Mouse (Mus musculus) midbrain, embryonic 10.5 days (tissue): ENCODE measurements around the gene Nxpe4. TPM values are rescaled to one million over a fixed set of nuclear protein-coding genes. Genes with fewer than 3 reads are reported as not detected.
A peak's percentile ranks its signal among the peaks of the same experiment; 100 is the strongest.
"Not testable (repeated sequence)": the region's sequence is repeated elsewhere in the genome, so short reads cannot be mapped to it uniquely, and the experiment has no call there.

ENCODE experiments used
- DNase-seq: peaks from one replicate; pipeline ENCODE4 v3.0.0-alpha.2; 2017; ENCODE audit warnings: low spot score
- H3K27ac ChIP-seq: fragments of 300-500 bp; sonication (generic); replicated peaks from 2 replicates; pipeline ENCODE4 v1.5.1; 2016; ENCODE audit warnings: mild to moderate bottlenecking
- H3K27me3 ChIP-seq: fragments of 300-500 bp; sonication (generic); 2 replicates; pipeline ENCODE4 v1.6.1; 2016; ENCODE audit warnings: low read depth, mild to moderate bottlenecking; ENCODE audit not compliant: poor library complexity, severe bottlenecking
- H3K36me3 ChIP-seq: fragments of 300-500 bp; sonication (generic); 2 replicates; pipeline ENCODE4 v1.6.1; 2016; ENCODE audit warnings: mild to moderate bottlenecking, moderate library complexity
- H3K4me1 ChIP-seq: fragments of 300-500 bp; sonication (generic); 2 replicates; pipeline ENCODE4 v1.6.1; 2016
- H3K4me3 ChIP-seq: fragments of 300-500 bp; sonication (generic); 2 replicates; pipeline ENCODE4 v1.5.1; 2016; ENCODE audit warnings: mild to moderate bottlenecking, moderate library complexity
- H3K9me3 ChIP-seq: fragments of 300-500 bp; sonication (generic); replicated peaks from 2 replicates; pipeline ENCODE4 v1.6.1; 2016; ENCODE audit warnings: mild to moderate bottlenecking
- WGBS: fragments of 180-500 bp; shearing (Covaris S2); methylation state at CpG from one replicate; pipeline ENCODE4 v1.1.7; 2016; 5-methylcytosine and 5-hydroxymethylcytosine counted together
- polyA plus RNA-seq: library from polyadenylated mRNA; unstranded; fragments of >200 nt; fragmentation: Nextera tagmentation; extraction: Ambion mirVana; gene quantifications from 2 replicates; pipeline ENCODE4 v1.2.1, GENCODE M21; 2016

The Nxpe4 gene
- polyA plus RNA-seq, 1 experiment from 2014 or later, result 5.3 TPM

GRCm38 (mm10) chr9:48294754-48295153, 132.9 kb downstream of the Nxpe4 start:
- H3K4me3 ChIP-seq, result no peak overlapping the region
- no peak for DNase-seq
- no peaks in the 10 kb centered on the region for H3K27me3 ChIP-seq
- H3K9me3 ChIP-seq, result no peaks in the 10 kb centered on the region
- H3K36me3 ChIP-seq, result no peaks in the 10 kb centered on the region
- WGBS, result 65% methylated on average over 2 of the region's 2 CpGs
- H3K4me1 ChIP-seq, result no peaks in the 10 kb centered on the region
- no peak overlapping the region for H3K27ac ChIP-seq

DNA sequence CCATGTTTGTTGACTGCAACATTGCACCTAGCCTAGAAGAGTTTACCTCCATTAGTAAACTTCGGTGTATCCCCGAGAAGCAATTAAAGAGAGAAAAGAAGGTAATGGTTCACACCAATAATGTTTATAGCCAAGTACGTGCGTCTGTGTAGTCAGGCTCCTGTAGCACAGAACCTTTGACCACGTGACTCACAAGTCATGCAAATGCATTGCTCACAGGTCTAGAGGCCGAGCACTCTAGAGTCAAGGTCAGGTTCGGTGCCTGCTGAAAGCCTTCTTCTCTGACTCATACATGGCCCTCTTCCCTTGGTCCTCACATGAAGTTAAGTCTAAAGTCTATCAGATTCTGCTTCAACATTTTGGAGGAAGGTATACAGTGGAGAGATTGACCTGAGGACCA, 137.2 kb downstream of the Nxpe4 start:
- no peak overlapping the region for H3K27ac ChIP-seq
- H3K9me3 ChIP-seq, result no peaks in the 10 kb centered on the region
- WGBS, result 92% methylated on average over 7 of the region's 7 CpGs
- DNase-seq, result no peak
- H3K4me1 ChIP-seq, result peaks cover 6% of the 10 kb centered on the region
- H3K27me3 ChIP-seq, result no peaks in the 10 kb centered on the region
- no peak overlapping the region for H3K4me3 ChIP-seq
- no peaks in the 10 kb centered on the region for H3K36me3 ChIP-seq

DNA sequence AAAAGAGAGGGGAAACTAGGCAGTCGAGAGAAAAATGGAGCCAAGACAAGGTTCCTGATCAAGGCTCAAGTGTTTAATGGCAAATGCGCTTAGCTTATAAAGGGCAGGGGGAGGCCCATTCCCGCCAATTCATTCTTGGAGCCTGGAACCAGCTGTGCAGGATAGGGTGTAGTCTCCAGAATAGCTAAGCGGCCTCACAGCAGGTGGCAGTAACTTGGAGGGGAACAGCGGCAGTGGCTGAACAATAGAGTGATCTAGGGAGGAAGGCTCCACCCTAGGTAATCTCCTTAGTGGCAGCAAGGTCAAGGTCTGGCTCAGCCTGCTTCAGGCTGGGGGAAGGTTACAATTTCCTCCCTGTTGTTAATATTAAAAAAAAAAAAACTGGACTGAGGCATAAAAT, 141.7 kb downstream of the Nxpe4 start:
- 17% methylated on average over 5 of the region's 5 CpGs for WGBS
- not testable (repeated sequence) for H3K9me3 ChIP-seq, H3K27me3 ChIP-seq

DNA sequence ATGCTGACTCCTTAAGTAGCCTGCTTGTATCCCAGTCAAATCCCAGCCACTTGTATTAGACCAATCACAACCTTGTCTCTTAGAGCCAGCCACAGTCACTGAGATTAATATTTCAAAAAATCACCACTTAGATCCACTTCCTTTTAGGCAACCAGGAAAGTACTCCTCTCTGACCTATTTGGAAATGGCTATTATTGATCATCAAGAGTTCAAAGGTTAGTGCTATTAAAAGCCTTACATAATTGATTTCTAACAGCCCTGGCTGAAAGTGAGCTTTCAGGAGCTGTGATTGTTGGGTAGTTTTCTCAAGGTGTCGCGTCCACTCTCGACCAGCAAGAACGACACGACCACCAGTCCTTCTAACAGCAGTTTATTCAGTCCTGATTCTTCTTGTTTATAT, 149.4 kb downstream of the Nxpe4 start:
- H3K9me3 ChIP-seq, result no peaks in the 10 kb centered on the region
- H3K27ac ChIP-seq, result no peak overlapping the region
- 77% methylated on average over 5 of the region's 5 CpGs for WGBS
- H3K36me3 ChIP-seq, result no peaks in the 10 kb centered on the region
- DNase-seq, result no peak
- H3K4me3 ChIP-seq, result no peak overlapping the region
- no peaks in the 10 kb centered on the region for H3K27me3 ChIP-seq
- peaks cover 13% of the 10 kb centered on the region for H3K4me1 ChIP-seq

More for the DNA sequence above, 141.7 kb downstream of the Nxpe4 start:
- H3K36me3 ChIP-seq, H3K4me3 ChIP-seq, H3K27ac ChIP-seq, H3K4me1 ChIP-seq: not testable (repeated sequence)
- DNase-seq, result peak; percentile 17

GRCm38 (mm10) chr9:48314194-48314593, 152.4 kb downstream of the Nxpe4 start:
- no peak overlapping the region for H3K4me3 ChIP-seq
- H3K9me3 ChIP-seq, result no peaks in the 10 kb centered on the region
- 23% methylated on average over 3 of the region's 3 CpGs for WGBS
- no peaks in the 10 kb centered on the region for H3K36me3 ChIP-seq
- 0 out of 2 replicates have a peak overlapping the region, but pooled peaks have one; percentile 13 for H3K27ac ChIP-seq
- H3K4me1 ChIP-seq, result peaks cover 13% of the 10 kb centered on the region
- DNase-seq, result peak; percentile 48
- no peaks in the 10 kb centered on the region for H3K27me3 ChIP-seq

DNA sequence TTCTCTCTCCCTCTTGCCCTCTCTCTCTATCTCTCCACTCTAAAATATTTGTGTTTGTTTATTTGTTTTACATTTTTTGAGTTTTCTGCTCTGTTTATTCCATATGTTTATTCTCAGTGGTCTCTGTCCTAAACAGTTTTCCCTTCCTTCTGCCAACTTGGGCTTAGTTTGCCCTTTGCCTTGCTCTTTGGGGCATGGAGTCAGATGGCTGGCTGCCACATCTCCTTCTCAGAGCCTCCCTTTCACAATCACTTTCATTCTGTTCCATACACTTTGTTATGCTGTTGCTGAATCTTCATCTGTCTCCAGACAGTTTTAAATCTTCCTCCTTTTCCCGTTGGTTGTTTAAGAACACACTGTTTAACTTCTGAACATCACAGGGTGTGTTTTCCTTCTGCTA, 154.0 kb downstream of the Nxpe4 start:
- H3K4me3 ChIP-seq, result no peak overlapping the region
- no peaks in the 10 kb centered on the region for H3K36me3 ChIP-seq
- peaks cover 13% of the 10 kb centered on the region for H3K4me1 ChIP-seq
- H3K27me3 ChIP-seq, result no peaks in the 10 kb centered on the region
- DNase-seq, result no peak
- 86% methylated on average over 1 of the region's 1 CpGs for WGBS
- no peak overlapping the region for H3K27ac ChIP-seq
- no peaks in the 10 kb centered on the region for H3K9me3 ChIP-seq

- H3K4me1 ChIP-seq, result peaks cover 4% of the 10 kb centered on the region; the same call in 1 of the 2 replicates
- no peaks in the 10 kb centered on the region for H3K27me3 ChIP-seq
- WGBS, result 89% methylated on average over 9 of the region's 9 CpGs
- H3K4me3 ChIP-seq, result no peak overlapping the region
- no peaks in the 10 kb centered on the region for H3K36me3 ChIP-seq
- no peak overlapping the region for H3K27ac ChIP-seq
- no peak for DNase-seq
- H3K9me3 ChIP-seq, result no peaks in the 10 kb centered on the region
These were observed 164.5 kb downstream of the Nxpe4 start for GRCm38 (mm10) chr9:48326338-48326737.

- Histone ChIP-seq H3K4me3 (no peak overlapping the region), H3K27me3 (no peaks in the 10 kb centered on the region), H3K27ac (no peak overlapping the region), H3K9me3 (no peaks in the 10 kb centered on the region), H3K36me3 (no peaks in the 10 kb centered on the region), H3K4me1 (no peaks in the 10 kb centered on the region)
- no peak for DNase-seq
- 95% methylated on average over 7 of the region's 7 CpGs for WGBS
These were observed 167.8 kb downstream of the Nxpe4 start for GRCm38 (mm10) chr9:48329597-48329996.

DNA sequence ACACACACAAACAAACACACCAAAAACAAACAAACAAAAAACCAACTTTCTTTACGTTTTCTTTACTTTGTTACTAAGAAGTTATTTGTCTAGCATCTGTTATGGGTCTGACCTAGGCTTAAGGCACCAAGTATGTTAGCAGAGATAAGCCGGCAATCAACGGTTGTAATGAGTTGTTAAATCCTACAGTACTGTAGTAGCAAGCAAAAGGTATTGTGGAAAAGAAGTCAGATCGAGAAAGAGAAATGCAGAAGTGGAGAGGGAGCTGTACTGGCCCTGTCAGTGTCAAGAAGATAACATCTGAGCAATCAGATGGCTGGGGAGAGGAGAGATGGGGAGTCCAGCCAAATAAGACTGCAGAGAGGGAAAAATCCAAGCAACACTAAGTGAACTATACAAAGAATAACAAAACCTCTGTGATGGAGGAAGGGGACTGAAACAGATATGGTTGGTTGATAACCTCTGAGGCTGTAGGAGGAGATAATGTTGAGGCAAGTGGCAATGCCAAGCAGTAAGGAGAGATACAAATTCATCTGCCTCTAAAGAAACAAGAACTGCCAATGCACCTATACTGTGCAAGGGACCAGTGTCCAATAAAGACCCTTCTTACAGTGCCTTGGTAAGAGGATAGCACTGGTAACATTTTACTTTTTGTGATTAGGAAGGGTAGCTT, 177.1 kb downstream of the Nxpe4 start:
- Histone ChIP-seq H3K27me3 (no peaks in the 10 kb centered on the region), H3K4me3 (no peak overlapping the region), H3K9me3 (no peaks in the 10 kb centered on the region), H3K4me1 (no peaks in the 10 kb centered on the region), H3K36me3 (no peaks in the 10 kb centered on the region), H3K27ac (no peak overlapping the region)
- 84% methylated on average over 4 of the region's 4 CpGs for WGBS
- DNase-seq, result no peak

DNA sequence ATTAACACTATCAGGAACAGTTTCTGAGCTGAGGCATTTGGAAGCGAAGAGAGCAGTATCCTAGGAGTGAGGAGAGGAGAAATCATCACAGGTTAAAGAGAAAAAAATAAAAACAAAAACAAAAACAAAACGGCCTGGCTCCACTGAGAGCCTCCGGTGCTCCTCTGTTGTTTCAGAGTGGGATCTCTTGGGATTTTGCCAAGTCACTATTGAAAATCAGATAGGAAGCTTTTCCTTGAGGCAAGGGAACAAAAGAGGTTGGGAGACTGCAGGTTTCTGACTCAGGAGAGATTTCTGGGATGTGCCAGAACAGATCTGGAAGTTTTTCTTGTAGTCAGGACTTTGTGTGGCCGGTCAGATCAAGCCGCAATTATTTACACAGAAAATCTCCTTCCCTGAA, 177.7 kb downstream of the Nxpe4 start:
- H3K27me3 ChIP-seq, result no peaks in the 10 kb centered on the region
- no peak overlapping the region for H3K4me3 ChIP-seq
- 63% methylated on average over 5 of the region's 5 CpGs for WGBS
- H3K4me1 ChIP-seq, result no peaks in the 10 kb centered on the region
- H3K9me3 ChIP-seq, result no peaks in the 10 kb centered on the region
- no peak for DNase-seq
- H3K36me3 ChIP-seq, result no peaks in the 10 kb centered on the region
- no peak overlapping the region for H3K27ac ChIP-seq

DNA sequence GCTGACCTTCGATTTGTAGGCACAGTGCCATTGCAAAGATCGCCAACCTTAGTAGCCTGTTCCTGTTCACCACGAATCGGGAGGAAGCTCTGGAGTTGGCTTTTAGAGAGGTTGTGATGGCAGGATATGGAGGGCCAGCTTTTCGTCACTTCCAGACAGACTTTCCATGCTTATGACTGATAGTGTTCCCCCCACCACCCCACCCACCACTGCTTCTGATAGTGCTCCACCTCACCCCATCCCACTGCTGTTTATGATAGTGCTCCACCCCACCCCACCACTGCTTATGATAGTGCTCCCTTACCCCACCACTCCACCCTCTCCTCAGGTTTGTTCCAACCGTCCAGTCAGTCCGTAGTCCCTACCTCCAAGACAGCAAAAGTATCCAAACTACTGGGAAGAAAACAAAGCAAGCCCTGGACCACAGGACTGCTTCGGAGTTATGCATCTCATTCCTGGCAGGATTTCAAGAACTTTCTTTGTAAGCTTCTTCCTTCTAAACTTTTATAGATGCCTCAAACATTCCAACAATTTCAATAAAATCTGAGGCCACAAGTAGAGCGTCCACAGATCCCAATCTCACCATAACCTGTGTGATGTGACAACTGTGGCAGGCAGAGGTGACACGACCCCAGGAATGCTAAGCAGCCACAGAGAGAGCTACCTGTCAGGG, 179.0 kb downstream of the Nxpe4 start:
- no peaks in the 10 kb centered on the region for H3K4me1 ChIP-seq
- no peak overlapping the region for H3K27ac ChIP-seq
- H3K9me3 ChIP-seq, result no peaks in the 10 kb centered on the region
- no peak overlapping the region for H3K4me3 ChIP-seq
- no peak for DNase-seq
- no peaks in the 10 kb centered on the region for H3K27me3 ChIP-seq
- H3K36me3 ChIP-seq, result no peaks in the 10 kb centered on the region
- 91% methylated on average over 10 of the region's 10 CpGs for WGBS

DNA sequence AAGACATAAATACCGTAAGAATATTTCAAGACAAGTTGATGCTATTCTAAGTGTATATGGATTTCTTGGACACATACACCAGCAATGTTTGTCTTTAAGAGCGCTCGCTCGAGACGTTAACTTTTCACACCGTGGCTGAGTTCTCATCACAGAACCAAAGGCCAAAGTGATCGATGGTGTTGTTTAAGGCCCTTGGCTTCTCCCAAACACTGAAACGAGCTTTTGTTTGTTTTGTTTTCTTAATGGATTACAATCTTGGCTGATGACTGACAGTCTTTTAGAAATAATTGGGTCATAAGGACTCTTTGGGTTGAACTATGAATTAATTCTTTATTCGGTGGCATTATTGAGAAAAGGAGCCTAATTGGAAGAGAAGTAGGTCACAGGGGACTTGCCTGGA, 183.6 kb downstream of the Nxpe4 start:
- DNase-seq, result no peak
- Histone ChIP-seq H3K36me3 (no peaks in the 10 kb centered on the region), H3K9me3 (no peaks in the 10 kb centered on the region), H3K27ac (no peak overlapping the region), H3K4me3 (no peak overlapping the region), H3K4me1 (0 out of 2 replicates have a peak, but pooled peaks cover 4% of the 10 kb centered on the region), H3K27me3 (no peaks in the 10 kb centered on the region)
- WGBS, result 88% methylated on average over 9 of the region's 9 CpGs

GRCm38 (mm10) chr9:48345866-48346265, 184.0 kb downstream of the Nxpe4 start:
- Histone ChIP-seq H3K36me3 (no peaks in the 10 kb centered on the region), H3K9me3 (no peaks in the 10 kb centered on the region), H3K27ac (no peak overlapping the region), H3K4me3 (no peak overlapping the region), H3K4me1 (0 out of 2 replicates have a peak, but pooled peaks cover 5% of the 10 kb centered on the region), H3K27me3 (no peaks in the 10 kb centered on the region)
- no peak for DNase-seq
- WGBS, result 90% methylated on average over 3 of the region's 3 CpGs
